Mouse (Mus musculus) MEL (cell line): ENCODE results near the gene Ddit4. TPM values are rescaled to one million over a fixed set of nuclear protein-coding genes. Genes with fewer than 3 reads are reported as not detected.

Source experiments
- DNase-seq: peaks from one replicate; pipeline ENCODE4 v3.0.0; 2011; ENCODE audit warnings: low read depth, low spot score
- H3K27ac ChIP-seq: 2 replicates; pipeline ENCODE4 v1.5.1; 2012; ENCODE audit warnings: low read depth, mild to moderate bottlenecking, control low read depth, low read length, moderate library complexity; ENCODE audit not compliant: control insufficient read depth
- H3K27me3 ChIP-seq, 2 experiments: fragments of 150-350 bp in 1 of 2; sonication (generic) in 1 of 2; 2 replicates each; pipeline ENCODE4 v1.6.1; 2012; ENCODE audit warnings: low read length in 2 of 2, mild to moderate bottlenecking in 2 of 2, improper control_type of control experiment in 1 of 2, moderate library complexity in 1 of 2; ENCODE audit not compliant: insufficient read depth in 2 of 2, control insufficient read depth in 1 of 2
- H3K36me3 ChIP-seq, 2 experiments: 2 replicates each; pipeline ENCODE4 v1.6.1; 2012 to 2014; ENCODE audit warnings: low read length in 2 of 2, improper control_type of control experiment in 1 of 2, inconsistent platforms in 1 of 2, mild to moderate bottlenecking in 1 of 2; ENCODE audit not compliant: insufficient read depth in 2 of 2, control insufficient read depth in 1 of 2
- H3K4me1 ChIP-seq, 2 experiments: fragments of 150-350 bp in 1 of 2; sonication (generic) in 1 of 2; 2 replicates each; pipeline ENCODE4 v1.6.1; 2012; ENCODE audit warnings: low read length in 2 of 2, improper control_type of control experiment in 1 of 2, mild to moderate bottlenecking in 1 of 2; ENCODE audit not compliant: insufficient read depth in 2 of 2, control insufficient read depth in 1 of 2
- H3K4me3 ChIP-seq, 2 experiments: fragments of 150-350 bp in 1 of 2; sonication (generic) in 1 of 2; 2 replicates each; pipeline ENCODE4 v1.5.1; 2012; ENCODE audit warnings: low read depth in 2 of 2, low read length in 2 of 2, mild to moderate bottlenecking in 2 of 2, moderate library complexity in 2 of 2, control low read depth in 1 of 2, improper control_type of control experiment in 1 of 2; ENCODE audit not compliant: control insufficient read depth in 1 of 2, insufficient read depth in 1 of 2
- H3K79me2 ChIP-seq: 2 replicates; pipeline ENCODE4 v1.6.1; 2012; ENCODE audit warnings: mild to moderate bottlenecking, low read length, moderate library complexity; ENCODE audit not compliant: control insufficient read depth, poor library complexity, insufficient read depth
- H3K9ac ChIP-seq: 2 replicates; pipeline ENCODE4 v1.6.1; 2012; ENCODE audit warnings: low read depth, mild to moderate bottlenecking, control low read depth, low read length, moderate library complexity; ENCODE audit not compliant: control insufficient read depth, poor library complexity, severe bottlenecking
- H3K9me3 ChIP-seq: fragments of 150-350 bp; sonication (generic); replicated peaks from 2 replicates; pipeline ENCODE4 v1.6.1; 2012; ENCODE audit warnings: mild to moderate bottlenecking, low read length, improper control_type of control experiment, moderate library complexity; ENCODE audit not compliant: insufficient read depth
- BHLHE40 ChIP-seq: IDR thresholded peaks from 2 replicates; pipeline ENCODE4 v1.6.1; 2012; ENCODE audit warnings: low read depth, mild to moderate bottlenecking, inconsistent platforms, low read length, improper control_type of control experiment, borderline replicate concordance
- CHD2 ChIP-seq: IDR thresholded peaks from 2 replicates; pipeline ENCODE4 v1.6.1; 2011; ENCODE audit warnings: low read length, improper control_type of control experiment
- CTCF ChIP-seq, 3 experiments: IDR thresholded peaks in 2 of 3; conservative IDR thresholded peaks in 1 of 3; 2 replicates each; pipeline ENCODE4 v1.5.1; 2011 to 2012; ENCODE audit warnings: low read length in 3 of 3, low read depth in 2 of 3, mild to moderate bottlenecking in 2 of 3, improper control_type of control experiment in 1 of 3, inconsistent platforms in 1 of 3, mixed read lengths in 1 of 3, moderate library complexity in 1 of 3; ENCODE audit not compliant: control insufficient read depth in 1 of 3, insufficient read depth in 1 of 3, poor library complexity in 1 of 3, severe bottlenecking in 1 of 3
- E2F4 ChIP-seq: IDR thresholded peaks from 2 replicates; pipeline ENCODE4 v1.6.1; 2011; ENCODE audit warnings: low read depth, low read length, improper control_type of control experiment, borderline replicate concordance
- EP300 ChIP-seq, 2 experiments: IDR thresholded peaks; 2 replicates each; pipeline ENCODE4 v1.6.1; 2011; ENCODE audit warnings: improper control_type of control experiment in 2 of 2, low read length in 2 of 2, low read depth in 1 of 2, mild to moderate bottlenecking in 1 of 2
- ETS1 ChIP-seq: IDR thresholded peaks from 2 replicates; pipeline ENCODE4 v1.6.1; 2012; ENCODE audit warnings: low read depth, mild to moderate bottlenecking, inconsistent platforms, low read length, improper control_type of control experiment, moderate library complexity
- GABPA ChIP-seq: IDR thresholded peaks from 2 replicates; pipeline ENCODE4 v1.6.1; 2012; ENCODE audit warnings: low read depth, mild to moderate bottlenecking, inconsistent platforms, low read length, improper control_type of control experiment, moderate library complexity
- GATA1 ChIP-seq: IDR thresholded peaks from 2 replicates; pipeline ENCODE4 v1.6.1; 2011; ENCODE audit warnings: low read depth, low read length, improper control_type of control experiment
- HCFC1 ChIP-seq: IDR thresholded peaks from 2 replicates; pipeline ENCODE4 v1.6.1; 2012; ENCODE audit warnings: low read depth, mild to moderate bottlenecking, inconsistent platforms, low read length, improper control_type of control experiment, moderate library complexity
- MAX ChIP-seq: IDR thresholded peaks from 2 replicates; pipeline ENCODE4 v1.6.1; 2011; ENCODE audit warnings: low read length, improper control_type of control experiment
- MXI1 ChIP-seq: IDR thresholded peaks from 2 replicates; pipeline ENCODE4 v1.6.1; 2011; ENCODE audit warnings: mild to moderate bottlenecking, low read depth, low read length, improper control_type of control experiment
- MYB ChIP-seq: IDR thresholded peaks from 2 replicates; pipeline ENCODE4 v1.6.1; 2011; ENCODE audit warnings: mild to moderate bottlenecking, low read depth, low read length, improper control_type of control experiment
- MYC ChIP-seq: IDR thresholded peaks from 2 replicates; pipeline ENCODE4 v1.6.1; 2011; ENCODE audit warnings: low read depth, mild to moderate bottlenecking, low read length, improper control_type of control experiment, moderate library complexity
- NELFE ChIP-seq: IDR thresholded peaks from 2 replicates; pipeline ENCODE4 v1.6.1; 2011; ENCODE audit warnings: low read depth, low read length, improper control_type of control experiment
- NRF1 ChIP-seq: IDR thresholded peaks from 2 replicates; pipeline ENCODE4 v1.6.1; 2014; ENCODE audit warnings: low read depth, mild to moderate bottlenecking, inconsistent platforms, low read length, improper control_type of control experiment, moderate library complexity; ENCODE audit not compliant: poor library complexity, insufficient read depth, severe bottlenecking
- POLR2A ChIP-seq, 2 experiments: IDR thresholded peaks; 2 replicates each; pipeline ENCODE4 v1.6.1; 2011 to 2012; ENCODE audit warnings: low read length in 2 of 2, mild to moderate bottlenecking in 2 of 2, control low read depth in 1 of 2, improper control_type of control experiment in 1 of 2, low read depth in 1 of 2, moderate library complexity in 1 of 2; ENCODE audit not compliant: control insufficient read depth in 1 of 2, insufficient read depth in 1 of 2, poor library complexity in 1 of 2
- POLR2AphosphoS2 ChIP-seq: IDR thresholded peaks from 2 replicates; pipeline ENCODE4 v1.6.1; 2011; ENCODE audit warnings: low read length, improper control_type of control experiment
- POLR2AphosphoS5 ChIP-seq: IDR thresholded peaks from 2 replicates; pipeline ENCODE4 v1.6.1; 2012; ENCODE audit warnings: low read depth, borderline replicate concordance, mild to moderate bottlenecking, inconsistent platforms, low read length, moderate library complexity, mixed read lengths
- RAD21 ChIP-seq: IDR thresholded peaks from 2 replicates; pipeline ENCODE4 v1.6.1; 2011; ENCODE audit warnings: mild to moderate bottlenecking, low read depth, low read length, improper control_type of control experiment
- SIN3A ChIP-seq: IDR thresholded peaks from 2 replicates; pipeline ENCODE4 v1.6.1; 2012; ENCODE audit warnings: low read length, improper control_type of control experiment, inconsistent platforms
- SMC3 ChIP-seq: IDR thresholded peaks from 2 replicates; pipeline ENCODE4 v1.6.1; 2011; ENCODE audit warnings: low read depth, low read length, improper control_type of control experiment
- TAL1 ChIP-seq: IDR thresholded peaks from 2 replicates; pipeline ENCODE4 v1.6.1; 2012; ENCODE audit warnings: mild to moderate bottlenecking, inconsistent platforms, low read length, moderate library complexity, mixed read lengths
- TBP ChIP-seq: IDR thresholded peaks from 2 replicates; pipeline ENCODE4 v1.8.0; 2011; ENCODE audit warnings: low read depth, low read length, improper control_type of control experiment
- TCF12 ChIP-seq: IDR thresholded peaks from 2 replicates; pipeline ENCODE4 v1.6.1; 2014; ENCODE audit warnings: low read depth, mild to moderate bottlenecking, inconsistent platforms, low read length, improper control_type of control experiment, moderate library complexity
- UBTF ChIP-seq: IDR thresholded peaks from 2 replicates; pipeline ENCODE4 v1.6.1; 2012; ENCODE audit warnings: low read depth, mild to moderate bottlenecking, inconsistent platforms, low read length, improper control_type of control experiment, moderate library complexity, borderline replicate concordance; ENCODE audit not compliant: insufficient read depth
- USF1 ChIP-seq: IDR thresholded peaks from 2 replicates; pipeline ENCODE4 v1.6.1; 2014; ENCODE audit warnings: low read depth, mild to moderate bottlenecking, inconsistent platforms, low read length, improper control_type of control experiment, moderate library complexity
- ZC3H11A ChIP-seq: IDR thresholded peaks from 2 replicates; pipeline ENCODE4 v1.6.1; 2012; ENCODE audit warnings: low read depth, mild to moderate bottlenecking, inconsistent platforms, low read length, improper control_type of control experiment
- ZKSCAN1 ChIP-seq: IDR thresholded peaks from 2 replicates; pipeline ENCODE4 v1.6.1; 2012; ENCODE audit warnings: low read depth, mild to moderate bottlenecking, inconsistent platforms, low read length, improper control_type of control experiment, moderate library complexity
- ZMIZ1 ChIP-seq: IDR thresholded peaks from 2 replicates; pipeline ENCODE4 v1.6.1; 2012; ENCODE audit warnings: low read depth, mild to moderate bottlenecking, inconsistent platforms, low read length, improper control_type of control experiment, moderate library complexity
- polyA plus RNA-seq, 2 experiments: library from polyadenylated mRNA; stranded (reverse) in 1 of 2; unstranded in 1 of 2; fragments of >175 nt in 1 of 2; fragments of >200 nt in 1 of 2; gene quantifications; 2 replicates each; pipeline versions ENCODE4 v1.2.1 to v1.2.4; 2012; ENCODE audit warnings: low replicate concordance in 2 of 2, low read depth in 1 of 2; ENCODE audit not compliant: insufficient read length in 2 of 2, insufficient read depth in 1 of 2, missing spikeins in 1 of 2
- total RNA-seq: library from RNA; depleted of rRNA; stranded (reverse); fragments of 300-350 nt; gene quantifications from 2 replicates; pipeline ENCODE4 v1.2.3, GENCODE M21; 2012

Gene Ddit4
- total and polyA plus RNA-seq, 3 experiments, result 2.6 to 11.6 TPM; not detected in 1

- H3K36me3 ChIP-seq, result peaks cover 0 to 24% of the 10 kb centered on the region in 2 experiments; a peak in 2 of 4 replicates
- H3K9ac ChIP-seq, result peak overlapping the region; percentile 96
- H3K27ac ChIP-seq, result peak overlapping the region; percentile 98
- H3K4me1 ChIP-seq, result peaks cover 15 to 26% of the 10 kb centered on the region in 2 experiments
- no peaks in the 10 kb centered on the region for H3K9me3 ChIP-seq
- DNase-seq, result peak; percentile 74
- peaks cover 18% of the 10 kb centered on the region for H3K79me2 ChIP-seq
- H3K27me3 ChIP-seq, result peaks cover 0 to 4% of the 10 kb centered on the region in 2 experiments; a peak in 3 of 4 replicates
- no peak for TF ChIP-seq MAX
- TF ChIP-seq ZKSCAN1, result no peak
- no peak for TF ChIP-seq CHD2
- no peak for TF ChIP-seq HCFC1
- TF ChIP-seq GATA1, result no peak
- TF ChIP-seq EP300 (IDR thresholded peaks at IDR 0.05; ENCODE audit: low read depth in 1 of 2, low read length in 2 of 2), result no peak; a peak in 1 of 4 replicates
- TF ChIP-seq NELFE, result no peak
- TF ChIP-seq UBTF, result no peak
- TF ChIP-seq POLR2AphosphoS5, result peak; percentile 68; the same call in 1 of the 2 replicates
- H3K4me3 ChIP-seq, result peak overlapping the region; percentile 88 to 93
These were observed 632 bp upstream of the Ddit4 start for GRCm38 (mm10) chr10:59952152-59952780.

DNA sequence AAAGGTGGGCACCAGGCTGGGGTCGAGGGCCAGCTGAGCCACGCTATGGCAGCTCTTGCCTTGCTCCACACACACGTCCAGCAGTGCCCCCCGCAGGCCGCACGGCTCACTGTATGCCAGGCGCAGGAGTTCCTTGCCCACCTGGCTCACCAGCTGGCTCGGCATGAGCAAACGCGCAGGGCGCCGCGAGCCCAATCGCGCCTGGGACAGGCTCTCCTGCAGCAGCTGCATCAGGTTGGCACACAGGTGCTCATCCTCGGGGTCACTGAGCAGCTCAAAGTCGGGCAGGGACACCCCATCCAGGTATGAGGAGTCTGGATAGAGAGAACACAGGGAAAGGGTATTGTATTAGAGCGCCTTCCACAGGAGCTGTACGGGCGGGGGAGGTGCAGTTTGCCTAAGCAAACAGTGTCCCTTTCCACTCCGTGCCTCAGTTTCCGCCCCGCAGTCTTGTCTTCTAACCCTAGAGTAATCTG is 880 bp downstream of the Ddit4 start:
- Histone ChIP-seq H3K79me2 (peaks cover 18% of the 10 kb centered on the region), H3K9me3 (no peaks in the 10 kb centered on the region), H3K36me3 (peaks cover 0 to 29% of the 10 kb centered on the region in 2 experiments; a peak in 2 of 4 replicates), H3K27ac (no peak overlapping the region), H3K27me3 (no peaks in the 10 kb centered on the region), H3K9ac (peak overlapping the region; percentile 74), H3K4me1 (peaks cover 23 to 33% of the 10 kb centered on the region in 2 experiments), H3K4me3 (peak overlapping the region; percentile 76 to 96)
- DNase-seq, result peak; percentile 67
- peak; percentile 33; the same call in 1 of the 2 replicates for TF ChIP-seq ETS1
- no peak for TF ChIP-seq TBP
- no peak for TF ChIP-seq NRF1
- TF ChIP-seq TCF12, result no peak
- 0 out of 4 replicates have a peak, but pooled peaks of 1 of the 2 experiments have one; percentile 7 for TF ChIP-seq EP300 (IDR thresholded peaks at IDR 0.05; ENCODE audit: low read depth in 1 of 2, low read length in 2 of 2)
- no peak for TF ChIP-seq POLR2AphosphoS2
- TF ChIP-seq POLR2AphosphoS5, result peak; percentile 51; the same call in 1 of the 2 replicates
- TF ChIP-seq RAD21, result peak; percentile 24
- TF ChIP-seq HCFC1, result no peak
- TF ChIP-seq SIN3A, result peak; percentile 54; the same call in 1 of the 2 replicates
- no peak for TF ChIP-seq ZC3H11A
- TF ChIP-seq SMC3, result peak; percentile 38; the same call in 1 of the 2 replicates
- no peak for TF ChIP-seq E2F4
- no peak for TF ChIP-seq ZKSCAN1
- TF ChIP-seq NELFE, result no peak
- TF ChIP-seq USF1, result no peak
- no peak for TF ChIP-seq MAX
- TF ChIP-seq MYC, result no peak
- TF ChIP-seq BHLHE40, result no peak
- no peak for TF ChIP-seq POLR2A (IDR thresholded peaks at IDR 0.05; ENCODE audit: control insufficient read depth in 1 of 2, insufficient read depth in 1 of 2, low read depth in 1 of 2, low read length in 2 of 2, poor library complexity in 1 of 2)
- 0 out of 2 replicates have a peak, but pooled peaks have one; percentile 15 for TF ChIP-seq MXI1
- no peak for TF ChIP-seq ZMIZ1
- TF ChIP-seq CTCF (IDR thresholded peaks at IDR 0.05 in 2 of 3, conservative IDR thresholded peaks at IDR 0.05 in 1 of 3; ENCODE audit: control insufficient read depth in 1 of 3, insufficient read depth in 1 of 3, low read depth in 2 of 3, low read length in 3 of 3, poor library complexity in 1 of 3, severe bottlenecking in 1 of 3), result peak in 2 of 3 experiments; percentile 43 to 46; a peak in 4 of 6 replicates
- TF ChIP-seq GATA1, result no peak
- TF ChIP-seq GABPA, result no peak
- TF ChIP-seq MYB, result no peak
- no peak for TF ChIP-seq TAL1
